Mouse (Mus musculus) heart, postnatal 0 days (tissue): ENCODE measurements around the gene Cntn4.

Experiments used
- CTCF ChIP-seq: IDR thresholded peaks from 2 replicates; pipeline ENCODE4 v1.5.1; 2016; ENCODE audit warnings: antibody characterized with exemption, control low read depth, low read depth
- EP300 ChIP-seq: IDR thresholded peaks from 2 replicates; pipeline ENCODE4 v1.6.1; 2016; ENCODE audit warnings: antibody characterized with exemption, low read depth

GRCm38 (mm10) chr6:105675099-105675498 lies 2.4 kb upstream of the Cntn4 start:
- TF ChIP-seq EP300: no peak
- no peak for TF ChIP-seq CTCF
